Mouse (Mus musculus) ovary, postnatal 36 days (tissue): ENCODE measurements around the gene Il34.

Source experiments
- DNase-seq: peaks from one replicate; pipeline ENCODE4 v3.0.0; 2022; ENCODE audit warnings: low spot score, mixed read lengths

Il34 gene

DNA sequence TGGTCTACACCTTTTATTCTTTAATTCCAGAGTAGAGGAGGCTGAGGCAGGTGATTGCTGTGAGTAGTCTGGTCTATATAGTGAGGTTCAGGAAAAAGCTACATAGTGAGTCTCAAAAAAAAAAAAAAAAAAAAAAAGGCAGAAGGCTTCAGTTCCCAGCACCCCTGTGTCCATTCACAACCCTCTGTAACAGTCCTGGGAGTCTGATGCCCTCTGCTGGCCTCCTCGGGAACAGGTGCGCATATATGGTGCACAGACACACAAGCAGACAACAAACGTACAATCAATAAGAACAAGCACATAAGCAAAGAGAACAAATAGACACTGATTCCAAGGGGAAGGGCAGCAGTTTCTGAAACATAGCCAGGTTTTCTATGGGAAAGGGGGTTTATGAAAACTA is 29.4 kb downstream of the Il34 start:
- DNase-seq = no peak

DNA sequence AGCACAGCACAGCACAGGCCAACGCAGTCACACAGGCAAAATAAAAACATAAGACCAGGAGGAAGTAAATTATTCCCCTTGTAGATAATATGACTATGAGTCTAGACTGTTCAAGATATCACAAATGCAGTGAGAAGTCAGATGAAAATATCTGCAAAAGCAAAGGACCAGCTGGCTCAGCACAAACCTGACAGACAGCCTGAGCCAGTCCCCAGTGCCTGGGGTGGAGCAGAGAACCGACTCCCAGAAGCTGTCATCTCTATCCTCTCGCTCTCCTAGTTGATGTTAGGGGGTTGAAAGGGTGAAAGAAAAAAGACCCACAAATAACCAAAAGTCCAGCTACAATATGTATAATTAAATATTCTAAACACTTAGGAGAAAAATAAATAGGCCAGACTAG is 30.0 kb downstream of the Il34 start:
- no peak for DNase-seq

DNA sequence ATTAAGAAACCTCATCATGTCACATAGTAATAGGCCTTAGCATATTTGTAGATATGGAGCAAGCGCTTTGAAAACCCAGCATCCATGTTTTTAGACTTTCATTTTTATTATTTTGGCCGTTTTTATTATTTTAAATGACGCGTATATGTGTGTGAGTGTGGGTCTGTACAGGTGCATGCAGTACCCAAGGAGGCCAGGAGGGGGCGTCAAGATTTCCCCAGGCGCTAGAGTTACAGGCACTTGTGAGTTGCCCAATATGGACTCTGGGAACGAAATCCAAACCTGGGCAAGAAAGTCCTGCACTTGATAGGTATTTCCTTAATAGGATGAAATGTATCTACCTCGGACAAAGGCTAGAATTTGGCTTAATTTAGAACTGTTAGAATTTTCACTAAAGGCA is 30.4 kb downstream of the Il34 start:
- no peak for DNase-seq

DNA sequence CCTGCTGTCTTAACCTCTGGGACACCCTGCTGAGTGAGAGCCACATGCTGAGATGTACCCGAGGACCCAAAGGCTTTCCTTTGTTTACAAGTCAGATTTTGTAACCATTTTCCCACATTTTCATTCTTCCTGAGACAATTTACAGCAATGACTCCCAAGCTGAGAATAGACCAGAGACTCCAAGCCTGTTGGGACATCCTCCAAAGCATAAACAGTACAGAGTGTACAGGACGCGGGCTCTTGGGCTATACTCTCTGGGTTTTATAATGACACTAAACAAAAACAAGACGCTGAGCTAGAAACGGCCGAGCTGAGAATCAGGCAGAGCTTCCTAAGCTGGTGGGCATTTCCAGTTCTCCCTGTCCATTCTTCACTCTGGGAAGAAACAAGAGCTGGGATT is 31.0 kb downstream of the Il34 start:
- no peak for DNase-seq

DNA sequence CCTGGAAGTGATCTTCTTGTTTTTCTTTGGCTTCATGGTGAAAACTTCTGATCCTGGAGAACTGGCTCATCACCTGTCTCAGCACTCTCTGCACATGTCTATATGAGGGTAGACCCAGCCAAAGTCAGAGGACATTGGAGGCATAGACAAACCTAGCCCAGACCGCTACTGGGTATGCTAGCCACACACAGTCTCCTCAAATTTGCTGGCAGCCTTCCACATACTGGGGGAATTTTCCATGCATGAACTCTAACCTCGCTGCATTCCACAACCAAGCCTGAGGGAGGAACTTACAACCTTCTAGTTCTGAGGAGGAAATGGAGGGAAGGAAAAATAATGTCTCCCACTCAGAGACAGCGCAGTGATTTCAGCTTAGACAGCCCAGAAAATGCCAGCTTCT is 31.7 kb downstream of the Il34 start:
- DNase-seq = no peak

DNA sequence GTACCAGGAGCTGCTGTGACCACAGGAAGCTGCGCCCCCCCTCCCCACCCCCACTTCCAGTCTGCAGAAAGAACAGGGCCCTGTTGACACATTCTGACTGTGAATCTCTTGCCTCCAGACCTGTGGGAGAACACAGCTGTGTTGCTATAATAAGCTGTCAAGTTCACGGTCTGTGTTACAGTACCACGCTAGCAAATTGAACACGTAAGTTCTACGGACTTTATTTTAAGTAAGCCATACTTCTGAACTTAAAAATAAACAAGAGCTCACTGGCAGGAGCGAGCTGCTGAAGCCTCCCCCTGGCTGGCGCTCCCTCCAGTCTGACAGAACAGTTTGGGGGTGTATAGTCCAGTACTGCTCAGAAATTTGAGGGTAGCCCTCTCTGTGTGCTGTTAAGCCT is 33.3 kb downstream of the Il34 start:
- DNase-seq = no peak

DNA sequence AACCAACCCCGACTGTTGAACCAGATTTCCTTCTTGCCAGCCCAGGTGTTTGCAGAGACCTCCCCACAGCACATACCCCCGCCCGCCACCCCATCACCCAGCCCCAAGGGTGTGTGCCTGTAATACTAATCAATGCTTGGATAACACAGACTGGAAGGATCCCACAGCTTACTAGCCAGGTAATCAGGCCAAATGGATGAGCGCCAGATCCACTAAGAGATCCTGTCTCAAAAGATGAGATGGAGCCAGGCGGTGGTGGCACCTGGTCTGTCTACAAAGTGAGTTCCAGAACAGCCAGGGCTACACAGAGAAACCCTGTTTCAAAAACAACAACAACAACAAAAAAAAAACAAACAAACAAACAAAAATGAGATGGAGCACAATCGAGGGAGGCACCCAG is 38.5 kb downstream of the Il34 start:
- DNase-seq = no peak

DNA sequence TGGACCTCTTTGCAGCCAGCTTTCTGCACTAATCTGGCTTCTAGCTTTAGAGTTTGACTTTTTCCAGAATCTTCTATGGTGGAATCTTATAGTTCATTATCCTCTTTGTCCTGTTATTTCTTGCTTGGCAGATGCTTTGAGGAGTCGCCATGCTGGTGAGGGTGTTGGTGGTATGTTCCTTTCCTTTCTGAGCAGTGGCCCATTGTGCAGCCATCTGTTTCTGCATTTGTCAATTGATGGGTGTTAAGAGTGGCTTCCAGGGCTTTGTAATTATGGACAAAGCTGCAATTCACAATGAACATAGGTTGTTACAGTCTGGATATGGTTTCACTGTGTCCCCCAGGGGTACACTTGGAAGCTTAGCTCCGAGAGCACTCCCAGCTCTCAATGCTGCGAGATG is 41.1 kb downstream of the Il34 start:
- DNase-seq = no peak

DNA sequence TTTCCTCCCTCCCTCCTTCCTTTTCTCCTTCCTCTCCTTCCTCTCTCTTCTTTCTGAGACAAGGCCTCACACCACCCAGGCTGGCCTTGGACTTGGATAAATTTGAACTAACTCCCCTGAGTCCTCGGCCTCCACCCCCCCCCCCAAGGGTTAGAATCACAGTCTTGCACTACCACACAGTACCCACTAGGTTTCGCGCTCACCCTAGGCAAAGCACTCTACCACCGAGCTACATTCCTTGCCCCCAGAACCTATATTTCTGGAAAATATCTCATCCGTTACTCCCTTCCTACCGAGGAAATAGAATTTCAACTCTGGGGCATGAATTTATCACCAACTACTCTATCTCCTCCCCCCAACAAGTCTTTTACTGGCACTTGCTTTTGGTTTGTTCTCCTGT is 43.7 kb downstream of the Il34 start:
- DNase-seq = no peak

DNA sequence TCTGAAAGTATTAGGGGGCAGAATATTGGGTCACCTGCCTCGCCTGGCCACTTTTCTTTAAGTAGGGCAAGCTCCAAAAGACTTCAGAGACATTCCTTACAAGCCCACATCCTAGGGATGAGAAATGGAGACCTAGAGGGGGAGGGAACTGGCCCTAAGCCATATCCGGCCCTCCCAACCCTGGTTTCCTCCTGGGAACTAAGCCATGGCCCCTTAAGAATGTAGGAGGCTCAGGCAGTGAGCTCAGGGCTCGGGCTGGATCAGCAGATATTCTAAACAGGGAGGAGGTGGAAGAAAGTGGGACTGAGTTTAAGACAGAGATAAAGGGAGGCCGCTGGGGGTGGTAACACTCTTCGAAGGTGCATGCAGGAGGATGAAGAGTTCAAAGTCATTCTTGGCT is 44.5 kb downstream of the Il34 start:
- DNase-seq = peak; percentile 38

DNA sequence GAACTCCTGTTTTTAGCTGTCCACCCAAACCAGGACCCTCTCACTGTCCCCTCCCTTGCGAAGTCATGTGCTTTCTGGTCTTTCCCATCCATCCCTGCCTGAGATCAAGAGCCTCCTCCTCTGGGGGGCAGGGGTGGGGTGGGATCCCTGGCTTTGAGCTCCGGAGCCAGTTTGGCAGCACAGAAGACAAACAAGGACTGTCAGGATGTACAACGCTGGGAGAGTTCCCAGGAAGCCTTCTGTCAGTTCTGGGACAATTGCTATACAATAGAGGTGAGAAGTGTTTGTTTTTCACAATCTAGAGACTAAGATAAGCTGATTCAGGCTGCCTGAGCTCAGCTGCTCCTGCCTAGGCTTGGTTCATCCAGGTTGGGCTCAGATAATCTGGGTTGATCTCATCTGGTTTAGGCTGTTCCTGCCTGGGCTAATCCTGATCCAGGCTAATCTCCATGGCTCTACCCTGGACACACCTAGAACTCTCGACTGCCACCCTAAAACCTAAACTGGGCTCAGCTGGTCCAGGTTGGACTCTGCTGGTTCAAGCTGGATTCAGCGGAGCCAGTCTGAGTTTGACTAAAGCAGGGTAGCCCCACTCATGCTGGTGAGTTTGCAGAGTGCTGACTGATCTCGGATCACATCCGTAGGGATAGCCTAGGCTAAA is 45.3 kb downstream of the Il34 start:
- DNase-seq = no peak

DNA sequence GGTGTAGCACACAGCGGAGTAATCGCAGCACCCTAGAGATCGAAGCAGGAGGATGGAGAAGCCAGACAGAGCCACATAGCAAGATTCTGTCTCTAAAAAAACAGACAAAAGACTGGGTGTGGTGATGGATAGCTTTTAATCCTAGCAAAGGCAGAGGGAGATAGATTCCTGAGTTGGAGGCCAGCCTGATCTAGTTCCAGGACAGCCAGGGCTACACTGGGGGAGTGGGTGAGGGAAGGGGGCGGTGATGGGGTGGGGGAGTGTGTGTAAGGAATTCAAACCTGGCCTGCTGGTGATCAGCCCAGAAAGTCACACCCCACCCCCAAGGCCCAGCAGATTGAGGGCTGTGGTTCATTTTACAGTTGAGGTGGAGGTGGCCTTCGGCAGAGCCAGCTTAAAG is 49.5 kb downstream of the Il34 start:
- no peak for DNase-seq

DNA sequence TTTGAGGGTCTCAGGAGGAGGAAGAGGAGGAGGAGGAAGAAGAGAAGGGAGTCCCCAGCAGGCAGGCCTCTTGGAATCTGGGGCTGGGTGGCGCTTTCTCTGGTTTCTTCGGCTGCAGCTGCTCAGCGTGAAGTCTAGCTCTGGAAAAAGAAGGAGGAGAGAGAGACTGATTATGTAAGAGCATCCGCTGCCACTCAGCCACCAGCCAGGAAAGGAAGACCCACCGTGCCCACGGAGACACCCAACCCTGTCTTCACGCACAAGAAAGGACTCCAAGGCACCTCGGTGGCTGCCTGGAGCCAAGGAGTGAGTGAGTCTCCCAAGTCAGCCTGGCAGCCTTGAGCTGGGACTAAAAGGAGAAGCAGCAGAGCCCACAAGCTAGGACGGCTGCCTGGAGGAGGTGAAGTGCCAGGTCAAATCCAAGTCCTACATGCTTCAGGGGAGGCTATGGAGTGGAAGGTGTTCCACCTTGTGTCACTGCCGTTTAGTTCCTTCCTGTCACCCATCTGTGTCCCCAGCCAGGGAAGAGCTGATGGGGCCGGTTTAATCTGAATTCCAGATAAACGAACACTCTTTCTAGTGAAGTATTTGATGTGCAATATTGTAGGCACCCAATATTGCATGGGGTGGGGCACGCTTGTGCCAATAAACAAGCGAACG is 50.1 kb downstream of the Il34 start:
- DNase-seq = no peak

DNA sequence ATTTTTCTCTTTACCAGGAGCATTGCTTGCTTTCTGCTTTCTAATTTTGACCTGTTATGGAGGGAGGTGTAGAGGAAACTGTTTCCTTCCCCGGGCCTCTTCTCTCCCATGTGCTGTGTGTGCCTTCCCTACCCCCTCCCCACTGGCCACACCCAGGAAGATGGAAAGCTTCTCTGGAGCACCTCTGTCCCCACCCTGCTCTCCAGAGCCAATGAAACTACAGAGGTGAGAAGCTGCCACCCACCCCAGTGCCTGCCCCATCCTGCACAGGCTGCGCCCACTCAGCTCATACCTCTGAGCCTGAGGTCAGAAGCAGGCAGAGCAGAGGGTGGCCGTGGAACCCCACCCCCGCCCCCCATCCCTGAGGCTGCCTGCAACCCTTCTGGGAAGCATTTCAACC is 51.0 kb downstream of the Il34 start:
- no peak for DNase-seq

DNA sequence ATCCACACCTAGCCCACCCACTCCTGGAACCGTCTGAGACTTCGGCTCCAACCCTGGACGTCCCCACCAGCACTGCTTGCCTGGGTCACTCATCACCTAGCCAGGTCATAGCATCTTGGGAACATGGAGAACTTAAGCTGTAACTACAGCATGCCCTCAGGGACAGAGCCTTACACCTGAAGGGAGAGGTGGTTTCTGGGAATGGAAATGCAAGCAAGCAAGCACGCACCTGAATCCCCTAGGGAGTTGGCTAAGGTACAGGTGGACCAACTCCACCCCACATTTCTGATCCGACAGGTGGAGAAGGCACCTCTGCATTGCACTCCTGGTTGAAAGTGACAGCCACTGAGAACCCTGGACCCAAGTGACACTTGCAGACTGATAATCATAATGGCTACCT is 54.2 kb downstream of the Il34 start:
- DNase-seq = no peak

DNA sequence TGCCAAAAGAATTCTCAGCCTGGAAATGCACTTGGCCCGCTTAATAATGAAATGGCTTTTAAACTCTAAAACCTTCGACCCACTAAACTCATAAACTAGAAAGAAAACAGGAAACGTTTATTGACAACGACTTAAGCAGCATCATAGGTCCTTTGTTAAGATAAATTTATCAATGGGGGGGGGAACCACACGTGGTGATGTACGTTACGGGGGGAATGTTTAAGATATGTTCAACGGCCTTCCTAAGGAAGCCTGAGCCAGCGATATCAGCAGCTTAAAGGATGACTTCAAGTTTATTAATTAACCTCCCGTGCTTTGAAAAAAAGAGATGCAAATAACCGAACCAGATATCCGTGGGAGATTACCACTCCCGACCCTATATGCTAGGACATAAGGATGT is 55.5 kb downstream of the Il34 start:
- DNase-seq = no peak

DNA sequence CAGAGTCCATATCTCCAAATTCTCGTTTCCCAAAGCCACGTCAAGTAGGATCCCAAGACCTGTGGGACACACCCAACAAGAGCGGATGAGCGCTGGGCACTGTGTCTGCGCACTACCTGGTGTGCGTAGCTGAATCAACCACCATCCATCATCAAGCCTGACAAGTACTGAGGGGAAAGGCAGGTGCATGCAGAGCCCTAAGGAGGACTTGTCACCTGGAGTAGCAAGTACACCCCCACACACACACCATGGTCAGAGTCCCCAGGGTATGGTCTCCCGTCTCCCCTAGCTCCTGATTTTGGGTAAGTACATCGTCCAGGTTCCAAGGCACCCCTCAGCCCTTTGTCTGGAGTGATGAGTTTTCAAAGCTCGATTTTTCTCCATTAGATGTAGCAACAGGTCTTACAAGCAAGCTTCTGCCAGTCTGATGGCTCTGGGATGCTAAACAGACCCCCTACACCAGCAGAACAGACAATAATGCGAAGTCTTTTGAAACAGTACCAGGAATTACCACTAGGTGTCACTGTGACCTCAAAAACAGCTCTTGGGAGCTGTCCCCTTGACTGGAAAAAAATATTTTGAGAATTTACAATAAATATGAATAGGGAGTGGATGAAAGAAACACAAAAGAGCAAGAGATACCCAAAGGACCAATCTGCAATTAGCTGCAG is 56.1 kb downstream of the Il34 start:
- DNase-seq = no peak

DNA sequence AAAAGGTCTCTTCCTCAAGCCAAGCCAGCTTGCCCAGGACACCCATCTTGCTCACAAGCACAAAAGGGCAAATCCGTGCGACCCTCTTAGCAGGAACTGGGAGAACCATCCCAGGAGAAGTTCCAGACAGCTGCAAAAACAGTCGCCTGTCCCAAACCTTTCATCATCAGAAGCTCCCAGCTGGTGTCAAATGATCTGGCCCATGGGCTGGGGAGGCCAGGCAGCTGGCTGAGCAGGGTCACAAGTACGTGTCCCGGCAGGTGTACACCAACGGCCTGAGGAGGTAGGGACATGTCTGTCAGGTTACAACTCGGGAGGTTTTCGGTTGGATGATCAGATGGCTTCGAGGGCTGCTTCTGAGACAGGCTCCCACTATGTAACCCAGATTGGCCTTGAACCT is 59.1 kb downstream of the Il34 start:
- no peak for DNase-seq

DNA sequence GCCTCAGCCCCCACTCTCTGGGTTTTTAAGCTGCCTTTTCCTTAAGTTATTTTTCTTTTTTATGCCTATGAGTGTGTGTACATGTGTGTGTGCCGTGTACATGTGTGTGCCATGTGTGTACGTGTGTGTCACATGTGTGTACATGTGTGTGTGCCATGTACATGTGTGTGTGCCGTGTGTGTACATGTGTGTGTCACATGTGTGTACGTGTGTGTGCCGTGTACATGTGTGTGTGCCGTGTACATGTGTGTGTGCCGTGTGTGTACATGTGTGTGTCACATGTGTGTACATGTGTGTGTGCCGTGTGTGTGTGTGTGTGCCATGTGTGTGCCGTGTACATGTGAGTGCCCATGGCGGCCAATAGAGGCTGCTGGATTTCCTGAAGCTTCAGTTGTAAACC is 60.6 kb downstream of the Il34 start:
- DNase-seq = no peak

DNA sequence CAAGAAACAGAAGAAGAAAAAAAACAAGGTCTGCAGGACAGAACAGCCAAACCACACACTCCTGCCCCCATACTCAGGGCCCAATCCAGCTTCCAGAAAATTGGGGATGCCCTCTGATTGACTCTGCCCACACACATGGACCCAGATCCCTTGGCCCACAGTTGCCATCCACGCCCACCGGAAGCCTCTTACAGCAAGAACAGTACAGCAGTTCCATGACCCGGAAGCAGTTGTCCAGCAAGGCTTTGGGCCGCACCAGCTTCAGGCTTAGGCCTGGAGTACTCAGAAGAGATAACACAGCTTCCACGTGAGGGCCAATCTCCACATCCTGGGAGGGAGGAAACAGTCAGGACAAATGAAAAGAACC is 63.3 kb downstream of the Il34 start:
- no peak for DNase-seq

DNA sequence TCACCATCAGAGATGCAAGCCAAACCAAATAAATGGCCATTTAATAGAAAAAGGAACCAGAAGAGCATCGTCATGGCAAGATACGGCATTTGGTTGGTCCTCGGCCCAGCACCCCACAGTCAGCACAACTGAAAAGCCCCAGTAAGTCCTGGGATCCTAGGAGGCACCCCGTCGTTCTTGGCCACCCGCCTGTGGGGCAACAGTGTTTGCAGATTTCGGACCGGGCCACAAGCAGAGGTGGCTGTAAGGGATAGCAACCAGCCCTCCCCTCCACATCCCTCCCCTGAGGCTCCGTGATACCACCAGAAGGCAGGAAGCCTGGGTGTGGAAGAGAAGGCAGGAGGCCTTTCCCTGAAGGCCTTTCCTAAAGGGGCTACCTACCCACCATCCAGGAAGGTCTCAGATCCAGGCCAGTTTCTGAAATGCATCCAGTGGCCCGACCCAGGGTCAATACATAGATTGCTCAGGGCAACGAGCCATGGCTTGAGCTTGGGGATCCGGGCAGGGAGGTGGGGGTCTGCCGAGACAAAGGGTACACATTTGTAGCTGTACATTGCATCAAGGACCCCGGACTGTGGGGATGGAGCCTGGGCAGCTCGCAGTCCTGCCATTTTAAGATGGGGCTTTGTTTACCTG is 63.8 kb downstream of the Il34 start:
- DNase-seq = no peak

DNA sequence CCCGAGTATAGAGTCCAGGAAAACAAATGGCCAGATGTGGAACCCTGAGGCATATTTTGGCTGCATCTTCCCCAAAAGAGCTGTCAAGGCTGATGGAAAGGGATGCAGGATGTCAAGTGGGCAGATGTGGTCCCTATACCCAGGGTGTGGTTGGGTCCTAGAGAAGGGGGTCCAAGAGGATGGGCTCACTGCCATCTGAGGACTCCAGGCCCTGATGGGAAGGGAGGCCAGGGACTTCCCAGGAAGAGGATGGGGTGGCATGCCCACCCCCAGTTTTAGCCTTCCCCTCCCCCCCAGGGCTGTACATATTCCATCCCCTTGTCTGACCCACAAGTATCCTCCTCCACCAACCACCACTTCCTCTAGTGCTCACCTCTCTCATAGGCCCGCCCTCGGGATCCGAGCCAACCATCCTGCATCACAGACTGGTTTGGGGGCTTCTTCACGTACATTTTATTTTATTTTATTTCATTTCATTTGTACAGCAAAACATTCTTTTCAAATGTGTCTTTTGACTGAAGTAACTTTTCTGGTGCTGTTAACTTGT is 65.0 kb downstream of the Il34 start:
- peak; percentile 3 for DNase-seq

DNA sequence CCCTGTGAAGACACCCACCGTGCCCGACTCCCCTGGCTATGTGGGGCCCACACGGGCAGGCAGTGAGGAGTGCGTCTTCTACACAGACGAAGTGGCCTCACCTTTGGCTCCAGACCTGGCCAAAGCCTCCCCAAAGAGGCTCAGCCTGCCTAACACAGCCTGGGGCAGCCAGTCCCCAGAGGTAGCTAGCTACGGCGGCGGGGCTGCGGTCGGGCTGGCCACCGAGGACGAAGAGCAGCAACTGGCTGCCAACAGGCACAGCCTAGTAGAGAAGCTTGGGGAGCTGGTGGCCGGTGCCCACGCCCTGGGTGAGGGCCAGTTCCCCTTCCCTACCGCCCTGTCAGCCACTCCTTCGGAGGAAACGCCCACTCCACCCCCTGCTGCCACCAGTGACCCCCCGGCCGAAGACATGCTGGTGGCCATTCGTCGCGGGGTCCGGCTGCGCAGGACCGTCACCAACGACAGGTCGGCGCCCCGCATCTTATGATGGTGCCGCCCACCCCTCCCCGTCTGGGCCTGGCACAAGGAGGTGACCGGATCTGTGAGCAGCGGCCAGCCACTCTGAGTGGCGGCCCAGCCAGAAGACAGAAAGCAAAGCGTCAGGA is 67.0 kb downstream of the Il34 start:
- DNase-seq = no peak
